Comparison of ENCODE assay signal across 26 mouse cellular contexts in genomic region chr16:36983796-36984195, GRCm38 (mm10). TPM values are rescaled to one million over a fixed set of nuclear protein-coding genes. Genes with fewer than 3 reads are reported as not detected.
"Had no signal": no experiment of that assay in that cellular context is flagged by ENCODE, and none has a peak within 500 bp of the region (broad histone marks: within the 10 kb centered on the region; RNA-seq: fewer than 3 reads in every experiment).

No protein-coding gene starts in this region.

- H3K27ac ChIP-seq: heart, embryonic 10.5 days; hindbrain, embryonic 10.5 days; hindbrain, embryonic 12.5 days; hindbrain, embryonic 14.5 days; intestine, embryonic 15.5 days; layer of hippocampus, adult 2 months; left cerebral cortex, adult 2 months; limb, embryonic 10.5 days; limb, embryonic 12.5 days; liver, embryonic 13.5 days; liver, embryonic 15.5 days had no signal

- ATAC-seq: hindbrain, embryonic 16.5 days; inflammation-experienced regulatory T-cells, adult 6 months; intestine, embryonic 15.5 days; intestine, postnatal 0 days; liver, postnatal 0 days had no signal

- H3K4me3 ChIP-seq: heart, embryonic 10.5 days; heart, embryonic 12.5 days; hindbrain, embryonic 10.5 days; hindbrain, embryonic 12.5 days; intestine, embryonic 15.5 days; layer of hippocampus, adult 2 months; left cerebral cortex, adult 2 months; limb, embryonic 10.5 days; limb, embryonic 12.5 days; liver, embryonic 13.5 days; liver, embryonic 15.5 days had no signal

- DNase-seq: gastrocnemius, postnatal 25 days; heart, postnatal 36 days; kidney, adult 18-20 months; kidney, adult 8-10 months; kidney, postnatal 10 days; kidney, postnatal 25 days; kidney, postnatal 4 days; liver; liver, embryonic 13.5 days; liver, postnatal 0 days had no signal

- H3K27me3 ChIP-seq: heart, embryonic 12.5 days; hindbrain, embryonic 12.5 days; intestine, embryonic 15.5 days; limb, embryonic 12.5 days; liver, embryonic 13.5 days; liver, embryonic 15.5 days had no signal

- H3K9me3 ChIP-seq: heart, embryonic 10.5 days; heart, embryonic 12.5 days; hindbrain, embryonic 12.5 days; intestine, embryonic 15.5 days; limb, embryonic 10.5 days; limb, embryonic 12.5 days; liver, embryonic 13.5 days; liver, embryonic 15.5 days had no signal

- H3K9ac ChIP-seq: heart, embryonic 12.5 days; hindbrain, embryonic 12.5 days; hindbrain, embryonic 14.5 days; intestine, embryonic 15.5 days; limb, embryonic 12.5 days; liver, embryonic 13.5 days; liver, embryonic 15.5 days; liver, postnatal 0 days had no signal

- H3K4me2 ChIP-seq: heart, embryonic 12.5 days; hindbrain, embryonic 12.5 days; hindbrain, embryonic 14.5 days; intestine, embryonic 15.5 days; limb, embryonic 12.5 days; liver, embryonic 11.5 days; liver, embryonic 13.5 days; liver, embryonic 15.5 days had no signal

- H3K36me3 ChIP-seq: hindbrain, embryonic 10.5 days; hindbrain, embryonic 12.5 days; intestine, embryonic 15.5 days; limb, embryonic 10.5 days; limb, embryonic 12.5 days; liver, embryonic 13.5 days; liver, embryonic 15.5 days had no signal

- H3K4me1 ChIP-seq: hindbrain, embryonic 10.5 days; hindbrain, embryonic 12.5 days; intestine, embryonic 15.5 days; limb, embryonic 12.5 days; liver, embryonic 13.5 days; liver, embryonic 15.5 days had no signal

RNA-seq across cellular contexts. Expression of gene Fbxo40, which starts 6.5 kb away (rescaled TPM):
- total RNA-seq: layer of hippocampus, adult 2 months; layer of hippocampus, postnatal 25 days had no signal
- polyA plus RNA-seq: hindbrain, embryonic 10.5 days; intestine, embryonic 15.5 days; liver, embryonic 11.5 days; liver, embryonic 13.5 days; liver, postnatal 0 days had no signal
